Mouse (Mus musculus) heart, postnatal 0 days (tissue): ENCODE data around the gene Gm49027. TPM values are rescaled to one million over a fixed set of nuclear protein-coding genes. Genes with fewer than 3 reads are reported as not detected.

Experiments
- ATAC-seq: fragments of 200-750 bp; cut with Nextera tagmentation; 2 replicates; pipeline ENCODE4 v1.8.0; 2017; ENCODE audit warnings: low read depth, moderate number of reproducible peaks, moderate library complexity; ENCODE audit not compliant: insufficient read depth
- DNase-seq: peaks from one replicate; pipeline ENCODE4 v3.0.0-alpha.2; 2016; ENCODE audit warnings: low spot score
- H3K27ac ChIP-seq: fragments of 300-500 bp; sonication (generic); 2 replicates; pipeline ENCODE4 v1.5.1; 2014; ENCODE audit warnings: low read depth, mild to moderate bottlenecking
- H3K27me3 ChIP-seq: fragments of 300-500 bp; sonication (generic); 2 replicates; pipeline ENCODE4 v1.6.1; 2014; ENCODE audit warnings: low read length, mixed read lengths; ENCODE audit not compliant: control insufficient read depth, insufficient read depth
- H3K36me3 ChIP-seq: fragments of 300-500 bp; sonication (generic); replicated peaks from 2 replicates; pipeline ENCODE4 v1.6.1; 2014; ENCODE audit warnings: low read length, mixed read lengths; ENCODE audit not compliant: control insufficient read depth, insufficient read depth
- H3K4me1 ChIP-seq: fragments of 300-500 bp; sonication (generic); 2 replicates; pipeline ENCODE4 v1.6.1; 2014; ENCODE audit warnings: antibody characterized with exemption; ENCODE audit not compliant: control insufficient read depth, insufficient read depth
- H3K4me2 ChIP-seq: fragments of 300-500 bp; sonication (generic); 2 replicates; pipeline ENCODE4 v1.6.1; 2014; ENCODE audit warnings: low read depth, mild to moderate bottlenecking, low read length, moderate library complexity
- H3K4me3 ChIP-seq: fragments of 300-500 bp; sonication (generic); 2 replicates; pipeline ENCODE4 v1.5.1; 2014; ENCODE audit warnings: low read depth, low read length
- H3K9ac ChIP-seq: fragments of 300-500 bp; sonication (generic); replicated peaks from 2 replicates; pipeline ENCODE4 v1.6.1; 2014; ENCODE audit warnings: low read depth, low read length, mixed read lengths
- H3K9me3 ChIP-seq: fragments of 300-500 bp; sonication (generic); replicated peaks from 2 replicates; pipeline ENCODE4 v1.6.1; 2016; ENCODE audit warnings: low read length; ENCODE audit not compliant: control insufficient read depth
- CTCF ChIP-seq: IDR thresholded peaks from 2 replicates; pipeline ENCODE4 v1.5.1; 2016; ENCODE audit warnings: antibody characterized with exemption, control low read depth, low read depth
- EP300 ChIP-seq: IDR thresholded peaks from 2 replicates; pipeline ENCODE4 v1.6.1; 2016; ENCODE audit warnings: antibody characterized with exemption, low read depth
- WGBS: fragments of 180-500 bp; shearing (Covaris S2); extraction: QIAGEN DNeasy Blood & Tissue Kit; methylation state at CpG from one replicate; pipeline ENCODE4 v1.1.7; 2014; 5-methylcytosine and 5-hydroxymethylcytosine counted together
- polyA plus RNA-seq: library from polyadenylated mRNA; unstranded; fragments of >200 nt; fragmentation: Nextera tagmentation; extraction: Ambion mirVana; gene quantifications from 2 replicates; pipeline ENCODE4 v1.2.1, GENCODE M21; 2015
- total RNA-seq: library from RNA; depleted of rRNA; stranded (reverse); fragments of >200 nt; gene quantifications from 2 replicates; pipeline ENCODE4 v1.2.3, GENCODE M21; 2014; ENCODE audit warnings: low replicate concordance

The Gm49027 gene
- total and polyA plus RNA-seq, 2 experiments from 2014 or later: 1.1 TPM; not detected in 1

DNA sequence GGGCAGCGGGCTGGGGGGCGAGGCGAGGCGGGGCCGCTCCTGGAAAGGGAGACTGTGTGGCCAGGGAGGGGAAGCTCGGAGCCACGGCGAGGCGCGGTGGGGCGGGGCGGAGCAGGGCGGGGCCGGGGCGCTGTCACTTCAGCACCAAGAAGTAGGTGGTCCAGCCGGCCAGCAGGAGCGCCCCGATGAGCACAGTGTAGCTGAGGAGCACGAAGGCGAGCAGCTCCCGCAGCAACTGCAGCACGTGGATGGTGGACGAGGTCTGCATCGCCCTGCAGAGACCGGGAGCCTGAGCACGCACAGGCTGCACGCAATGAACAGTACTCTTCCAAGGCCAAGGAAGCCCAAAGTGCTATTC is 916 bp downstream of the Gm49027 start:
- no peak for TF ChIP-seq EP300
- 0 out of 2 replicates have a peak, but pooled peaks have one; percentile 12 for TF ChIP-seq CTCF
- H3K4me1 ChIP-seq: 0 out of 2 replicates have a peak, but pooled peaks cover 9% of the 10 kb centered on the region
- peak; percentile 94 for ATAC-seq
- H3K9ac ChIP-seq: no peak overlapping the region
- no peak overlapping the region for H3K27ac ChIP-seq
- WGBS: under 1% methylated on average over 17 of the region's 27 CpGs
- peak overlapping the region; percentile 78 for H3K4me3 ChIP-seq
- peaks cover 12% of the 10 kb centered on the region for H3K36me3 ChIP-seq
- peak overlapping the region; percentile 83 for H3K4me2 ChIP-seq
- H3K27me3 ChIP-seq: no peaks in the 10 kb centered on the region
- H3K9me3 ChIP-seq: no peaks in the 10 kb centered on the region
- DNase-seq: no peak

DNA sequence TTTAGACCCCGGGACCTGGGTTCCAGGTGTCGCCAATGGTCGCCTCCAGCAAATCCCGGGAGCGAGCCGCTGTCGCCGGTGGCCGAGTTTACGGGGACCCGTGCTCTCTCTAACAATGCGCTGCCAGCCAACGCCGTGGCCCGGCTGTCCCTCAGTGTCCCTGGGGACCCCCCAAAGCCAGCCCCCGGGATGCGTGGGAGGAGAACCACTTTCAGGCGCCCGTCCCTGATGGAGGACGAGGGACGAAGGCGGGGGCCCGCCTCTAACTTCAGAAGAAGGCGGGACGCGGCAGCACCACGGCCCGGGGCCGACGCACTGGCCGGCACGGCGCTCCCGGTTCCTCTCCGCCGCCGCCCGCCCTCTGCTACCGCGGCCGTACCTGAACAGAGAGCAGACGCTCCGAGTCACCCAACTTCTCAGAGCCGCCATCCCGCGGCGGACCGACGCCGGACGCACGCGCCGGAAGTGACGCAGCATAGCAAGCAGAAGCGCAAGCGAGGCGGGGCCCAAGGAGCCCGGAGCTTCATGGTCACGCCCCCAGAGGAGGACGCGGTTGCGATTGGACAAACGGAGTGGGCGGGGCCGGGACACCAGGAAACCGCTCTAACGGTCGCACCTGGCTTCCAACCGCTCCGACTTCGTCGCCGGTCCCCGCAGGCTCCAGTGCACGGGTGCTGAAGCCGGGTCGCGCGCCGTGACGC is 1.4 kb downstream of the Gm49027 start, which contains the start of gene Diablo:
Gene Diablo (minus strand): TSS at position 485 of the 701 bp plus-strand sequence.
- H3K4me3 ChIP-seq: peak within 1 kb of the TSS; percentile 78
- DNase-seq (peak; percentile 99), ATAC-seq (peak; percentile 99)
- WGBS: under 1% methylated on average over 81 of the region's 82 CpGs
- TF ChIP-seq EP300: no peak
- no peaks in the 10 kb centered on the region for H3K27me3 ChIP-seq
- no peaks in the 10 kb centered on the region for H3K9me3 ChIP-seq
- peaks cover 11% of the 10 kb centered on the region; the same call in 1 of the 2 replicates for H3K36me3 ChIP-seq
- peak within 1 kb of the TSS; percentile 66 for H3K9ac ChIP-seq
- H3K4me2 ChIP-seq: peak within 1 kb of the TSS; percentile 83
- H3K4me1 ChIP-seq: 0 out of 2 replicates have a peak, but pooled peaks cover 9% of the 10 kb centered on the region
- H3K27ac ChIP-seq: peak within 1 kb of the TSS; percentile 64

- H3K4me2 ChIP-seq: no peak overlapping the region
- DNase-seq (no peak), ATAC-seq (no peak)
- WGBS: 64% methylated on average over 1 of the region's 1 CpGs
- 0 out of 2 replicates have a peak, but pooled peaks cover 9% of the 10 kb centered on the region for H3K4me1 ChIP-seq
- H3K27ac ChIP-seq: no peak overlapping the region
- H3K4me3 ChIP-seq: no peak overlapping the region
- no peaks in the 10 kb centered on the region for H3K9me3 ChIP-seq
- peaks cover 27% of the 10 kb centered on the region for H3K36me3 ChIP-seq
- no peak for TF ChIP-seq CTCF
- no peak for TF ChIP-seq EP300
- H3K9ac ChIP-seq: no peak overlapping the region
- H3K27me3 ChIP-seq: no peaks in the 10 kb centered on the region
These were observed 3.1 kb downstream of the Gm49027 start for GRCm38 (mm10) chr5:123522166-123522565.

- DNase-seq: no peak
- H3K36me3 ChIP-seq: peaks cover 32% of the 10 kb centered on the region
These were observed 3.7 kb downstream of the Gm49027 start for GRCm38 (mm10) chr5:123521621-123522020.

GRCm38 (mm10) chr5:123520666-123521065 is 4.6 kb downstream of the Gm49027 start:
- WGBS: 86% methylated on average over 9 of the region's 9 CpGs
- no peak for ATAC-seq

More at GRCm38 (mm10) chr5:123521621-123522020, 3.7 kb downstream of the Gm49027 start:
- no peak for ATAC-seq
- Histone ChIP-seq H3K4me1 (0 out of 2 replicates have a peak, but pooled peaks cover 9% of the 10 kb centered on the region), H3K27ac (no peak overlapping the region), H3K27me3 (no peaks in the 10 kb centered on the region), H3K9ac (no peak overlapping the region), H3K4me2 (no peak overlapping the region), H3K9me3 (no peaks in the 10 kb centered on the region), H3K4me3 (no peak overlapping the region)
- WGBS: 100% methylated on average over 1 of the region's 1 CpGs
- TF ChIP-seq EP300 (no peak), CTCF (no peak)

More at GRCm38 (mm10) chr5:123520666-123521065, 4.6 kb downstream of the Gm49027 start:
- Histone ChIP-seq H3K27ac (no peak overlapping the region), H3K9me3 (no peaks in the 10 kb centered on the region), H3K9ac (no peak overlapping the region), H3K4me2 (no peak overlapping the region), H3K36me3 (peaks cover 42% of the 10 kb centered on the region), H3K4me1 (0 out of 2 replicates have a peak, but pooled peaks cover 9% of the 10 kb centered on the region), H3K27me3 (no peaks in the 10 kb centered on the region), H3K4me3 (no peak overlapping the region)
- TF ChIP-seq EP300: no peak
- TF ChIP-seq CTCF: no peak
- no peak for DNase-seq
